Mouse (Mus musculus): ENCODE data around the gene Ralgapa1.

DNA sequence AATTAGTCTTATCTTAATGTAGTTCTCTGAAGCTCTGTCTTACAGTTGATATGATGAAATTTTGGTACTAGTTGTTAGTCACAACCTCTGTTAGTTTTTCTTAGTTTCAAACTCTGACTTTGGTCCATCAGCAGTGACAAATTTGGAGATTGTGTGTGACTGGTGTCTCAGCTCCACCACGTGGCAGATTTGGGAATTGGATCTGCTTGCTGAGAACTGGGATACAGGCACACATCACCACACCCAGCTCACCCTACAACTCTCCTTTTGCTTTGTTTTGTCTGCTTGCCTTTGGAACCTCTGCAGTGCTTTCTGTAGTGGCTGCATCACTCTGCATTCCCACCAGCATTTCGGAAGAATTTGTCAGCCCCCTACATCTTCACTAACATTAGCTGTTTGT lies 10.1 kb upstream of the Ralgapa1 start:
- TF ChIP-seq FLI1 (IDR thresholded peaks at IDR 0.05; ENCODE audit: low read length), result no peak
- TF ChIP-seq GATA1 (IDR thresholded peaks at IDR 0.05; ENCODE audit: borderline replicate concordance, low read length), result no peak

All from megakaryocyte, embryonic 14.5 days (primary cell).